Mouse (Mus musculus): ENCODE results near the gene Lama5. TPM values are rescaled to one million over a fixed set of nuclear protein-coding genes. Genes with fewer than 3 reads are reported as not detected.
A peak's percentile ranks its signal among the peaks of the same experiment; 100 is the strongest.

The Lama5 gene
- 61.3 and 64.6 TPM in 2 replicates for polyA plus RNA-seq (2015; fragmentation: Nextera tagmentation; extraction: Ambion mirVana)

DNA sequence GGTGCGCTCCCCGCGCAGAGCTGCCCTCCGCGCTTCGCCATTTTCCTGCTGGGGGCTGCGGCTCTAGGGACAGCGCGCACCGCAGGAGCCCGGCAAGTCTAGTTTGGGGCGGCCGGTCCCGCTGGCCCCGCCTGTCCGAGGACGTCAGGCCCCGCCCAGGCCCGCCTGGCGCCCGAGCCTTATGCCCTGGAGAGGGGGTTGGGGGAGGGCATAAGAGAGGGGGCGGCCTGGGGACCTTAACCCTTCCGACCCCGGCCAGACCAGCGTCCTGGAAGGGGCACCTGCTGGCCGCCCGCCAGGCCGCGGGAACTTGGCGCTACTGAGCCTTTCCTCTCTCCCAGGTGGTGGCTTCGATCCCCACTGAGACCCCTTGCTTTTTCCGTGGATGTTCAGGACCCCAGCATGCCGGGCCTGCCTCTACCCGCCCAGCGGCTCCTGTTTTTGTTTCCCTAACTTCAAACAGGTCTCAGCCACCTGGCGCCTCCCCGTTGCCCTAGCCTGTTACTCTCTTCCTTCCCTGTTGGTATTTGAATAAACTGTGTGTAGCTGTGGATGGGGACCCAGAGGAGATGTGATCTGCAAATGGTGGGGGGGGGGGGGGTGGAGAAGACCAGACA is at the start of gene Lama5:
Lama5 (minus strand) TSS at position 98 of the 617 bp plus-strand sequence.
- peak; percentile 81 for ATAC-seq (ENCODE audit: insufficient read depth, low FRiP score)
- Histone ChIP-seq H3K27ac (ENCODE audit: low read length) (peak within 1 kb of the TSS; percentile 84), H3K27me3 (ENCODE audit: control insufficient read depth, insufficient read depth, low read length) (0 out of 2 replicates have a peak, but pooled peaks cover 2% of the 10 kb centered on the region), H3K4me1 (ENCODE audit: control insufficient read depth, insufficient read depth, low read length) (peaks cover 53% of the 10 kb centered on the region), H3K36me3 (ENCODE audit: control insufficient read depth, insufficient read depth, low read length) (no peaks in the 10 kb centered on the region), H3K9ac (ENCODE audit: low read length) (peak within 1 kb of the TSS; percentile 83), H3K9me3 (replicated peaks; ENCODE audit: control insufficient read depth, low read length) (no peaks in the 10 kb centered on the region), H3K4me3 (replicated peaks; ENCODE audit: low read length) (peak within 1 kb of the TSS; percentile 76), H3K4me2 (ENCODE audit: low read depth, low read length) (peak within 1 kb of the TSS; percentile 91)
- under 1% methylated on average over 29 of the region's 37 CpGs for WGBS

- Histone ChIP-seq H3K4me2 (ENCODE audit: low read depth, low read length) (no peak overlapping the region), H3K9me3 (replicated peaks; ENCODE audit: control insufficient read depth, low read length) (no peaks in the 10 kb centered on the region), H3K4me1 (ENCODE audit: control insufficient read depth, insufficient read depth, low read length) (peaks cover 35% of the 10 kb centered on the region), H3K36me3 (ENCODE audit: control insufficient read depth, insufficient read depth, low read length) (no peaks in the 10 kb centered on the region), H3K4me3 (replicated peaks; ENCODE audit: low read length) (no peak overlapping the region), H3K27ac (ENCODE audit: low read length) (no peak overlapping the region), H3K9ac (ENCODE audit: low read length) (no peak overlapping the region), H3K27me3 (ENCODE audit: control insufficient read depth, insufficient read depth, low read length) (no peaks in the 10 kb centered on the region)
- WGBS = 83% methylated on average over 2 of the region's 2 CpGs
- no peak for ATAC-seq (ENCODE audit: insufficient read depth, low FRiP score)
These were observed 48.9 kb upstream of the Lama5 start for GRCm38 (mm10) chr2:180274523-180274922.

DNA sequence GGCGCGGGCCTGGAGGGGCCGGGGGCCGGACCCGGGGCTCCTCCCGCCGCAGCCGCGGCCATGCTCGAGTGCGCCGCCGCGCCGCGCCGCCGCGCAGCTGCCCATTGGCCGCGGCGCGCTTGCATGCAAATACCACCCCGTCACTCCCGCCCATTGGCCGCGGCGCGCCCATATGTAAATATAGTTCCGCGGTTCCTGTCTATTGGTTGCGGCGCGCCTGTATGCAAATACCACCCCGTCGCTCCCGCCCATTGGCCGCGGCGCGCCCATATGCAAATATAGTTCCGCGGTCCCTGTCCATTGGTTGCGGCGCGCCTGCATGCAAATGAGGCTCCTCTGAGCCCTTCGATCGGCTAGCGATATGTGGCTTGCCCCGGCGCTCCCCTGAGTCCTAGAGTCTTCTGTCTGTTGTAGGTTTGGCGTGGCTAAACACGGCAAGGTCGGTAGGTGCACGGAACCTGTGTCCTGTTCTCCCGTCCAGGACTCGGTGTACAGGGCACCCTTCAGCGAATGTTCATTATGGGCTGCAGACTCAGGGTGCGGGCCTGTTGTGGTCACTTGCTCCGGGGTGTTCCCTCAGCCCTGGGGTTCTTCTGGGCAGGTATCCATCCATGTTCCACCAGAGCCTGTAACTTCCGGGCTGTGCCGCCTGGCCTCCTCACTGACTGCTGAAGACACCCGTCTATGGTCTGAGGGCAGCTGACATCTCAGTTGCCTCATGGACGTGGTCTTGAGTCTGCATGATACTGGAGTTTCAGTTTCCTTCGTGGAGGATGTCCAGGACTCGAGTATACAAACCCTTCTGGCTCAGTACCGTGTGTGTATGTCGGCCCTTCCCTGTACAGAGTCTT is 48.0 kb upstream of the Lama5 start, which contains the start of gene Cables2:
Cables2 (minus strand) TSS at position 103 of the 851 bp plus-strand sequence.
- Histone ChIP-seq H3K27me3 (ENCODE audit: control insufficient read depth, insufficient read depth, low read length) (no peaks in the 10 kb centered on the region), H3K36me3 (ENCODE audit: control insufficient read depth, insufficient read depth, low read length) (no peaks in the 10 kb centered on the region), H3K9me3 (replicated peaks; ENCODE audit: control insufficient read depth, low read length) (no peaks in the 10 kb centered on the region), H3K4me1 (ENCODE audit: control insufficient read depth, insufficient read depth, low read length) (peaks cover 35% of the 10 kb centered on the region), H3K4me3 (replicated peaks; ENCODE audit: low read length) (peak within 1 kb of the TSS; percentile 74), H3K27ac (ENCODE audit: low read length) (peak within 1 kb of the TSS; percentile 78), H3K9ac (ENCODE audit: low read length) (peak within 1 kb of the TSS; percentile 91), H3K4me2 (ENCODE audit: low read depth, low read length) (peak within 1 kb of the TSS; percentile 93)
- 5% methylated on average over 68 of the region's 68 CpGs for WGBS
- peak; percentile 92 for ATAC-seq (ENCODE audit: insufficient read depth, low FRiP score)

DNA sequence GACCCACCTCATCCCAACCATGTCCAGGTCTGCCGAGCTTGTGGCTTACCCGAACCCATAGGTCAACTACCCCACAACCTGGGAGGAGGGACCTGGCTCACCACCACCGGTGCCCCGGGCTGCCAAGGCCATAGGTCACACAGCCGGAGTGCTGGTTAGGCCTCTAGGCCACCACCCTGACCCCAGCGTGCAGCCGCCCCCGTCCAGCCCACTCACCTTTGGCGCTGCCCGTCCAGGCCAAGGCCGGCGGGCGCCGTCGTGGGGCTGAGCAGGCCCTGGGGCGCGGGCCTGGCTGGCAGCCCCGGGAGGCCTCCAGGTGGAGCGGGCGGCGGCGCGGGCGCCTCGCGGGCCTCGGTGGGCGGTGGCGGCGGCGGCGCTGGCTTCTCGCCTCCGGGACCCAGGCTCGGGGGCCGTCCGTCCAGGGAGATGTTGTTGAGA is 47.2 kb upstream of the Lama5 start:
- under 1% methylated on average over 35 of the region's 37 CpGs for WGBS
- H3K27me3 ChIP-seq (ENCODE audit: control insufficient read depth, insufficient read depth, low read length) = no peaks in the 10 kb centered on the region
- H3K9me3 ChIP-seq (replicated peaks; ENCODE audit: control insufficient read depth, low read length) = no peaks in the 10 kb centered on the region
- H3K4me2 ChIP-seq (ENCODE audit: low read depth, low read length) = peak overlapping the region; percentile 93
- peaks cover 31% of the 10 kb centered on the region for H3K4me1 ChIP-seq (ENCODE audit: control insufficient read depth, insufficient read depth, low read length)
- H3K4me3 ChIP-seq (replicated peaks; ENCODE audit: low read length) = peak overlapping the region; percentile 74
- H3K9ac ChIP-seq (ENCODE audit: low read length) = peak overlapping the region; percentile 91
- ATAC-seq (ENCODE audit: insufficient read depth, low FRiP score) = 0 out of 2 replicates have a peak, but pooled peaks have one; percentile 5
- H3K27ac ChIP-seq (ENCODE audit: low read length) = peak overlapping the region; percentile 39; the same call in 1 of the 2 replicates
- H3K36me3 ChIP-seq (ENCODE audit: control insufficient read depth, insufficient read depth, low read length) = no peaks in the 10 kb centered on the region

- 69% methylated on average over 5 of the region's 5 CpGs for WGBS
- H3K27me3 ChIP-seq (ENCODE audit: control insufficient read depth, insufficient read depth, low read length) = no peaks in the 10 kb centered on the region
- H3K9ac ChIP-seq (ENCODE audit: low read length) = peak overlapping the region; percentile 91
- H3K27ac ChIP-seq (ENCODE audit: low read length) = no peak overlapping the region
- no peaks in the 10 kb centered on the region for H3K36me3 ChIP-seq (ENCODE audit: control insufficient read depth, insufficient read depth, low read length)
- H3K4me3 ChIP-seq (replicated peaks; ENCODE audit: low read length) = peak overlapping the region; percentile 74
- no peaks in the 10 kb centered on the region for H3K9me3 ChIP-seq (replicated peaks; ENCODE audit: control insufficient read depth, low read length)
- H3K4me2 ChIP-seq (ENCODE audit: low read depth, low read length) = peak overlapping the region; percentile 93
- peaks cover 27% of the 10 kb centered on the region for H3K4me1 ChIP-seq (ENCODE audit: control insufficient read depth, insufficient read depth, low read length)
- ATAC-seq (ENCODE audit: insufficient read depth, low FRiP score) = no peak
These were observed 46.2 kb upstream of the Lama5 start for GRCm38 (mm10) chr2:180271804-180272395.

- ATAC-seq (ENCODE audit: insufficient read depth, low FRiP score) = no peak
- no peak overlapping the region for H3K4me3 ChIP-seq (replicated peaks; ENCODE audit: low read length)
- no peaks in the 10 kb centered on the region for H3K9me3 ChIP-seq (replicated peaks; ENCODE audit: control insufficient read depth, low read length)
- WGBS = 72% methylated on average over 7 of the region's 7 CpGs
- H3K4me2 ChIP-seq (ENCODE audit: low read depth, low read length) = no peak overlapping the region
- H3K36me3 ChIP-seq (ENCODE audit: control insufficient read depth, insufficient read depth, low read length) = no peaks in the 10 kb centered on the region
- H3K9ac ChIP-seq (ENCODE audit: low read length) = peak overlapping the region; percentile 46
- no peak overlapping the region for H3K27ac ChIP-seq (ENCODE audit: low read length)
- H3K4me1 ChIP-seq (ENCODE audit: control insufficient read depth, insufficient read depth, low read length) = peaks cover 20% of the 10 kb centered on the region
- H3K27me3 ChIP-seq (ENCODE audit: control insufficient read depth, insufficient read depth, low read length) = no peaks in the 10 kb centered on the region
These were observed 45.0 kb upstream of the Lama5 start for GRCm38 (mm10) chr2:180270537-180271255.

DNA sequence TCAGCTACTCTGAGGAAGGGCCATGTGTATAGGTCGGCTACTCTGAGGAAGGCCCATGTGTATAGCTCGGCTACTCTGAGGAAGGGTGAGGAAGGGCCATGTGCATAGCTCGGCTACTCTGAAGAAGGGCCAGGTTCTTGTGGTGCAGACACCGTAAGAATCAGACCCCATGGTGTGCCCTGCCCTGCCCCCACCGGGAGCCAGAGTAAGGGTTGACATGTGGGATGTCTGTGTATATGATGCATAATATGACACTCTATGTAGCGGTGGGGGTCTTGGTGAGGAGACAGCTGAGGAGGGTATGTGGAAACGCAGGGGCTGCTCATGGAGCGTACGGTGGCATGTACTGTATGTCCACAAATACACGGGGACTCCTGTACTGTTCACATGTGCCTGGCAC is 43.7 kb upstream of the Lama5 start:
- Histone ChIP-seq H3K4me3 (replicated peaks; ENCODE audit: low read length) (no peak overlapping the region), H3K9ac (ENCODE audit: low read length) (no peak overlapping the region), H3K27me3 (ENCODE audit: control insufficient read depth, insufficient read depth, low read length) (no peaks in the 10 kb centered on the region), H3K4me1 (ENCODE audit: control insufficient read depth, insufficient read depth, low read length) (peaks cover 20% of the 10 kb centered on the region), H3K9me3 (replicated peaks; ENCODE audit: control insufficient read depth, low read length) (no peaks in the 10 kb centered on the region), H3K27ac (ENCODE audit: low read length) (no peak overlapping the region), H3K4me2 (ENCODE audit: low read depth, low read length) (no peak overlapping the region), H3K36me3 (ENCODE audit: control insufficient read depth, insufficient read depth, low read length) (no peaks in the 10 kb centered on the region)
- WGBS = 91% methylated on average over 10 of the region's 10 CpGs
- no peak for ATAC-seq (ENCODE audit: insufficient read depth, low FRiP score)

DNA sequence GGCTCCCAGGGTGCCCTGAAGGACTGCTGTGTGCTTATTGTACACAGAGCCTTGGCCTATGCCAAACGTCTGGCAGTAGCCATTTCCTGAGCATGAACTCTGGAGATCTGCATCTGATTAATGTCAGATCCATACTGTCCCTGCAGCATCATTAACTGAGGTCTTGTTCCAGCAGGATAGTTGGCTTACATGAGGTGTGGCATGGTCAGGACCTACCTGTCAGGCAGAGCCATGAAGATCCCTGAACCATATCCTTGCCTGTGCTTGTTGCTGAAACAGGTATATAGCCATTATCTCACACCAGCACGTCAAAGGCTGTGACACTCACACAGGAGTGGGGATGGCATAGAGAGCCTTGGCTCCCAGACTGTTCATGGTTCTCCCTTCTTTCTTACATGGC is 42.3 kb upstream of the Lama5 start:
- Histone ChIP-seq H3K4me2 (ENCODE audit: low read depth, low read length) (no peak overlapping the region), H3K9me3 (replicated peaks; ENCODE audit: control insufficient read depth, low read length) (no peaks in the 10 kb centered on the region), H3K36me3 (ENCODE audit: control insufficient read depth, insufficient read depth, low read length) (no peaks in the 10 kb centered on the region), H3K27me3 (ENCODE audit: control insufficient read depth, insufficient read depth, low read length) (no peaks in the 10 kb centered on the region), H3K4me1 (ENCODE audit: control insufficient read depth, insufficient read depth, low read length) (peaks cover 15% of the 10 kb centered on the region), H3K27ac (ENCODE audit: low read length) (no peak overlapping the region), H3K9ac (ENCODE audit: low read length) (no peak overlapping the region; the same call in 1 of the 2 replicates), H3K4me3 (replicated peaks; ENCODE audit: low read length) (no peak overlapping the region)
- ATAC-seq (ENCODE audit: insufficient read depth, low FRiP score) = no peak
- 69% methylated on average over 2 of the region's 2 CpGs for WGBS

Measured in stomach, embryonic 16.5 days (tissue).